Mouse (Mus musculus) induced T-regulatory cell, adult 2 months (primary cell): ENCODE results near the gene Olfr172.

ENCODE experiments used
- DNase-seq: peaks from one replicate; pipeline ENCODE4 v3.0.0-alpha.2; 2012; ENCODE audit warnings: low read depth

The Olfr172 gene

GRCm38 (mm10) chr16:58763076-58763475 is at the start of gene Olfr172:
TSS of gene Olfr172 (minus strand) at chr16:58763176.
- DNase-seq, result no peak

- DNase-seq, result no peak
These were observed 37.2 kb upstream of the Olfr172 start, which contains the start of gene Olfr173 for GRCm38 (mm10) chr16:58800168-58800567. TSS of gene Olfr173 (minus strand) at chr16:58800268.

GRCm38 (mm10) chr16:58756191-58756590 is 6.8 kb downstream of the Olfr172 start:
- no peak for DNase-seq

GRCm38 (mm10) chr16:58751314-58751713 is 11.7 kb downstream of the Olfr172 start:
- peak; percentile 54 for DNase-seq

GRCm38 (mm10) chr16:58746715-58747114 is 16.3 kb downstream of the Olfr172 start:
- no peak for DNase-seq

GRCm38 (mm10) chr16:58740751-58741150 is 22.2 kb downstream of the Olfr172 start:
- no peak for DNase-seq

- DNase-seq, result no peak
These were observed 24.2 kb downstream of the Olfr172 start for GRCm38 (mm10) chr16:58738800-58739199.

GRCm38 (mm10) chr16:58738205-58738604 is 24.8 kb downstream of the Olfr172 start:
- DNase-seq, result peak; percentile 40

- DNase-seq, result peak; percentile 69
These were observed 34.8 kb downstream of the Olfr172 start for GRCm38 (mm10) chr16:58728176-58728671.

- peak; percentile 96 for DNase-seq
These were observed 35.4 kb downstream of the Olfr172 start, which contains the start of gene Cldnd1 for GRCm38 (mm10) chr16:58727477-58728131. TSS of gene Cldnd1 (plus strand) at chr16:58727910.

- peak; percentile 42 for DNase-seq
These were observed 36.1 kb downstream of the Olfr172 start for GRCm38 (mm10) chr16:58726680-58727476.

GRCm38 (mm10) chr16:58722292-58722691 is 40.7 kb downstream of the Olfr172 start:
- peak; percentile 67 for DNase-seq

- peak; percentile 60 for DNase-seq
These were observed 44.3 kb downstream of the Olfr172 start, which contains the start of gene Gpr15 for GRCm38 (mm10) chr16:58718666-58719120. TSS of gene Gpr15 (minus strand) at chr16:58719070.

- peak; percentile 54 for DNase-seq
These were observed 48.0 kb downstream of the Olfr172 start for GRCm38 (mm10) chr16:58715018-58715417.

GRCm38 (mm10) chr16:58713128-58713527 is 49.8 kb downstream of the Olfr172 start:
- peak; percentile 26 for DNase-seq

- DNase-seq, result peak; percentile 77
These were observed 50.8 kb downstream of the Olfr172 start for GRCm38 (mm10) chr16:58712221-58712620.
